Mouse (Mus musculus): ENCODE data around the gene Mea1. TPM values are rescaled to one million over a fixed set of nuclear protein-coding genes. Genes with fewer than 3 reads are reported as not detected.

Mea1 gene
- total RNA-seq, 1 experiment from 2014 or later: 63.6 TPM

- no peak for ATAC-seq (replicated peaks; ENCODE audit: low read depth, poor library complexity, severe bottlenecking)
Measured at GRCm38 (mm10) chr17:46662730-46663129, 15.9 kb upstream of the Mea1 start.

GRCm38 (mm10) chr17:46667712-46668111, 10.9 kb upstream of the Mea1 start:
- no peak for ATAC-seq (replicated peaks; ENCODE audit: low read depth, poor library complexity, severe bottlenecking)

GRCm38 (mm10) chr17:46669911-46670310, 8.7 kb upstream of the Mea1 start:
- no peak for ATAC-seq (replicated peaks; ENCODE audit: low read depth, poor library complexity, severe bottlenecking)

GRCm38 (mm10) chr17:46673850-46674529, 4.6 kb upstream of the Mea1 start, which contains the start of gene Rrp36:
Gene Rrp36 (minus strand): TSS chr17:46674352.
- peak; percentile 97 for ATAC-seq (replicated peaks; ENCODE audit: low read depth, poor library complexity, severe bottlenecking)

- no peak for ATAC-seq (replicated peaks; ENCODE audit: low read depth, poor library complexity, severe bottlenecking)
Measured at GRCm38 (mm10) chr17:46674530-46675283, 3.9 kb upstream of the Mea1 start.

- no peak for ATAC-seq (replicated peaks; ENCODE audit: low read depth, poor library complexity, severe bottlenecking)
Measured at GRCm38 (mm10) chr17:46678911-46679310, 318 bp downstream of the Mea1 start.

- ATAC-seq (replicated peaks; ENCODE audit: low read depth, poor library complexity, severe bottlenecking): peak; percentile 42
Measured at GRCm38 (mm10) chr17:46679843-46680759, 1.5 kb downstream of the Mea1 start.

- ATAC-seq (replicated peaks; ENCODE audit: low read depth, poor library complexity, severe bottlenecking): peak; percentile 95
Measured at GRCm38 (mm10) chr17:46680760-46681373, 2.3 kb downstream of the Mea1 start, which contains the start of gene Klhdc3. Gene Klhdc3 (minus strand): TSS chr17:46680914.

- no peak for ATAC-seq (replicated peaks; ENCODE audit: low read depth, poor library complexity, severe bottlenecking)
Measured at GRCm38 (mm10) chr17:46681466-46682118, 3.0 kb downstream of the Mea1 start.

GRCm38 (mm10) chr17:46682654-46683389, 4.2 kb downstream of the Mea1 start:
- ATAC-seq (replicated peaks; ENCODE audit: low read depth, poor library complexity, severe bottlenecking): no peak

GRCm38 (mm10) chr17:46685913-46686312, 7.3 kb downstream of the Mea1 start:
- ATAC-seq (replicated peaks; ENCODE audit: low read depth, poor library complexity, severe bottlenecking): no peak

GRCm38 (mm10) chr17:46690665-46691064, 12.1 kb downstream of the Mea1 start:
- no peak for ATAC-seq (replicated peaks; ENCODE audit: low read depth, poor library complexity, severe bottlenecking)

GRCm38 (mm10) chr17:46691390-46691789, 12.8 kb downstream of the Mea1 start:
- ATAC-seq (replicated peaks; ENCODE audit: low read depth, poor library complexity, severe bottlenecking): no peak

- no peak for ATAC-seq (replicated peaks; ENCODE audit: low read depth, poor library complexity, severe bottlenecking)
Measured at GRCm38 (mm10) chr17:46694517-46695063, 16.0 kb downstream of the Mea1 start.

GRCm38 (mm10) chr17:46698515-46698914, 19.9 kb downstream of the Mea1 start:
- no peak for ATAC-seq (replicated peaks; ENCODE audit: low read depth, poor library complexity, severe bottlenecking)

GRCm38 (mm10) chr17:46699245-46699644, 20.7 kb downstream of the Mea1 start:
- ATAC-seq (replicated peaks; ENCODE audit: low read depth, poor library complexity, severe bottlenecking): no peak

GRCm38 (mm10) chr17:46699912-46700311, 21.3 kb downstream of the Mea1 start:
- ATAC-seq (replicated peaks; ENCODE audit: low read depth, poor library complexity, severe bottlenecking): no peak

- ATAC-seq (replicated peaks; ENCODE audit: low read depth, poor library complexity, severe bottlenecking): no peak
Measured at GRCm38 (mm10) chr17:46701489-46701888, 22.9 kb downstream of the Mea1 start.
